Mouse (Mus musculus) liver, embryonic 12.5 days (tissue): ENCODE data around the gene Adamts13. TPM values are rescaled to one million over a fixed set of nuclear protein-coding genes. Genes with fewer than 3 reads are reported as not detected.

Experiments used
- ATAC-seq: fragments of 200-750 bp; cut with Nextera tagmentation; 2 replicates; pipeline ENCODE4 v1.8.0; 2017; ENCODE audit warnings: moderate number of reproducible peaks, mild to moderate bottlenecking, moderate library complexity
- H3K27ac ChIP-seq: fragments of 300-500 bp; sonication (generic); 2 replicates; pipeline ENCODE4 v1.5.1; 2016; ENCODE audit warnings: mild to moderate bottlenecking
- H3K27me3 ChIP-seq: fragments of 300-500 bp; sonication (generic); replicated peaks from 2 replicates; pipeline ENCODE4 v1.6.1; 2016; ENCODE audit warnings: mild to moderate bottlenecking, moderate library complexity
- H3K36me3 ChIP-seq: fragments of 300-500 bp; sonication (generic); 2 replicates; pipeline ENCODE4 v1.6.1; 2016; ENCODE audit warnings: mild to moderate bottlenecking, moderate library complexity
- H3K4me1 ChIP-seq: fragments of 300-500 bp; sonication (generic); 2 replicates; pipeline ENCODE4 v1.6.1; 2016
- H3K4me2 ChIP-seq: fragments of 300-500 bp; sonication (generic); 2 replicates; pipeline ENCODE4 v1.6.1; 2016; ENCODE audit warnings: mild to moderate bottlenecking, moderate library complexity
- H3K4me3 ChIP-seq: fragments of 300-500 bp; sonication (generic); 2 replicates; pipeline ENCODE4 v1.5.1; 2016; ENCODE audit warnings: mild to moderate bottlenecking, moderate library complexity
- H3K9ac ChIP-seq: fragments of 300-500 bp; sonication (generic); 2 replicates; pipeline ENCODE4 v1.6.1; 2016; ENCODE audit warnings: mild to moderate bottlenecking, moderate library complexity
- H3K9me3 ChIP-seq: fragments of 300-500 bp; sonication (generic); replicated peaks from 2 replicates; pipeline ENCODE4 v1.6.1; 2016; ENCODE audit warnings: mild to moderate bottlenecking, moderate library complexity
- WGBS: fragments of 180-500 bp; shearing (Covaris S2); methylation state at CpG from one replicate; pipeline ENCODE4 v1.1.7; 2016; ENCODE audit not compliant: insufficient replicate concordance; 5-methylcytosine and 5-hydroxymethylcytosine counted together
- polyA plus RNA-seq: library from polyadenylated mRNA; unstranded; fragments of >200 nt; fragmentation: Nextera tagmentation; extraction: Ambion mirVana; gene quantifications from 2 replicates; pipeline ENCODE4 v1.2.1, GENCODE M21; 2016

Gene Adamts13
- polyA plus RNA-seq, 1 experiment from 2014 or later = 1.1 TPM

GRCm38 (mm10) chr2:27042131-27042844 is 69.1 kb downstream of the Adamts13 start:
- H3K4me3 ChIP-seq = no peak overlapping the region
- H3K4me2 ChIP-seq = no peak overlapping the region
- peaks cover 4% of the 10 kb centered on the region; the same call in 1 of the 2 replicates for H3K27me3 ChIP-seq
- peaks cover 1% of the 10 kb centered on the region; the same call in 1 of the 2 replicates for H3K4me1 ChIP-seq
- H3K9me3 ChIP-seq = no peaks in the 10 kb centered on the region
- peak; percentile 57; the same call in 1 of the 2 replicates for ATAC-seq
- WGBS = 56% methylated on average over 8 of the region's 8 CpGs
- no peak overlapping the region for H3K9ac ChIP-seq
- no peaks in the 10 kb centered on the region for H3K36me3 ChIP-seq
- no peak overlapping the region for H3K27ac ChIP-seq

DNA sequence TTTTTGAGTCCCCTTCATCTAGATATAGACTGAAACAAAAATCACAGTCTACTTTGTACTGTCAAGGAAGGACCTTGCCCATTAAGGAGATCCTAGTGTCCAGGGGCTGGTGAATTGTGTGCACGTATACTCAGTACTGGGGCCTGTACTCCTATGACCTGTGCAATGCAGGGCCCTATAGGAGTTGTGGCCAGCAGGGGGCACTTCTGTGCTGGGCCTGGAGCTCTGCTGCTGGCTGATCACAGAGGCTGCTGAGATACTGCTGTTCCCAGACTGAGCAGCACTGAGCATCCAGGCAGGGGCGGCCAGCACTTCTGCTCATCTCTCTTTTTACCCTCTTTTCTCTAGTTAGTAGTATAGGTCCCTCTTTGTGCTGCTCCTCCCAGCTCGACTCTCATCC is 70.2 kb downstream of the Adamts13 start:
- Histone ChIP-seq H3K4me1 (no peaks in the 10 kb centered on the region), H3K27ac (no peak overlapping the region), H3K9me3 (no peaks in the 10 kb centered on the region), H3K27me3 (peaks cover 4% of the 10 kb centered on the region; the same call in 1 of the 2 replicates), H3K4me2 (no peak overlapping the region), H3K36me3 (no peaks in the 10 kb centered on the region), H3K4me3 (no peak overlapping the region), H3K9ac (no peak overlapping the region)
- 21% methylated on average over 3 of the region's 3 CpGs for WGBS
- peak; percentile 43 for ATAC-seq

DNA sequence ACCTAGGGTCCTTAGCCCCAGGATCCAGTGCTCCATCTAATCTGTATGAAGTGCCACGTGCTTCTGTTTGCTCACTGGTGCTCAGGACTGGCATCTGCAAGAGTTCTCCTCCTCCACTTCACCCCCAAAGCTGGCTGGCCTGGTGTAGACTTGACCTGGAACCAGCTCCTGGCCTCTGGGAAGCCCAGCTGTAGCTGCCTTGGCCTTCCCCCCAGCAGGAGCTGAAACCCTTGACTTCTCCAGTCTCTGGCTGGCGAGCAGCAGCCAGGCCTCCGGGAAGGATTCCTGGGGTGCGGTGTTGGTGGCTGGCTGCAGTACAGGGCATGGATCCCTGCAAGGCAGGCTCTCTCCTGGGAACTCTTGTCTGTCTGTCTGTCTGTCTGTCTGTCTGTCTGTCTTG is 71.0 kb downstream of the Adamts13 start:
- 70% methylated on average over 4 of the region's 4 CpGs for WGBS
- Histone ChIP-seq H3K4me1 (no peaks in the 10 kb centered on the region), H3K9ac (no peak overlapping the region), H3K4me2 (no peak overlapping the region), H3K27ac (no peak overlapping the region), H3K36me3 (no peaks in the 10 kb centered on the region), H3K9me3 (no peaks in the 10 kb centered on the region), H3K27me3 (peaks cover 4% of the 10 kb centered on the region; the same call in 1 of the 2 replicates), H3K4me3 (no peak overlapping the region)
- ATAC-seq = no peak

GRCm38 (mm10) chr2:27044641-27045040 is 71.4 kb downstream of the Adamts13 start:
- H3K9ac ChIP-seq = no peak overlapping the region
- no peaks in the 10 kb centered on the region for H3K36me3 ChIP-seq
- H3K27ac ChIP-seq = no peak overlapping the region
- H3K4me2 ChIP-seq = no peak overlapping the region
- no peak for ATAC-seq
- no peaks in the 10 kb centered on the region for H3K9me3 ChIP-seq
- 0 out of 2 replicates have a peak, but pooled peaks cover 4% of the 10 kb centered on the region for H3K27me3 ChIP-seq
- WGBS = 61% methylated on average over 3 of the region's 3 CpGs
- H3K4me1 ChIP-seq = 0 out of 2 replicates have a peak, but pooled peaks cover 3% of the 10 kb centered on the region
- H3K4me3 ChIP-seq = no peak overlapping the region

DNA sequence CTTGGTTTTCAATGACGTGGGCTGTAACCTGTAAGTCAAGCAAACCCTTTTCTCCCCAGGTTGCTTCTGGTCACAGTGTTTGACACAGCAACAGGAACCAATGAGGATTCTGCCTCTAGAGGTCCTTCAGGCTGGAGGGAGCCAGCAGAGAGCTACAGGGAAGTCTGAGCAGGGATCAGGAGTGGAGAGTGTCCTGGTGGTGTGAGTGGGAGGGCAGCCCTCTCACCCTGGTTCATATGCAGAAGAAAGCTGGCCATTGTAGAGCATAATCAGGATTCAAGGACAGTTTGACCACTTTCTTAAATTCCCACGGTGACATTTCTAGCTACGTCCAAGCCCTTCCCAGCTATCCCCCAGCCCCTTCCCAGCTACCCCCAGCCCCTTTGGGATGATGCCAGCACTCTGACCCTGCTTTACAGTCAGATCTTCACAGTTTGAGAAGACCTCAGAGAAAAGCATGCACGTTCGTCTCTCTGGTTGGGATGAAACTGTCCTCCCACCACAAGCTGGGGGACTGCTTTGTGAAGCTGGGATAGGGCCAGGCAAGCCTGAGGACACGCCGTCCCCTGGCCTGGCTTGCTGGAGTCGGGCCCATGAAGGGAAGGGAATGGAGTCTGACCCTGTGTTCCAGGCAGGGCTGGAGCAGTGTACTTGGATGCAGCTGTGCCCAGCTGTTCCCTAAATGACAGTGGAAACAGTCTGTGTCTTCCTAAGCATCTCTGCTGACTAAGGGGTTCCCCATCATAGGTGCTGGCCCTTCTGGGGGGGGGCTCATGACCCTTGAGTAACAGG is 73.0 kb downstream of the Adamts13 start:
- WGBS = 60% methylated on average over 8 of the region's 8 CpGs
- H3K4me1 ChIP-seq = 0 out of 2 replicates have a peak, but pooled peaks cover 3% of the 10 kb centered on the region

GRCm38 (mm10) chr2:27049408-27049807 is 76.2 kb downstream of the Adamts13 start:
- Histone ChIP-seq H3K4me2 (no peak overlapping the region), H3K9me3 (no peaks in the 10 kb centered on the region), H3K27ac (no peak overlapping the region), H3K9ac (no peak overlapping the region), H3K36me3 (no peaks in the 10 kb centered on the region), H3K4me3 (no peak overlapping the region), H3K4me1 (0 out of 2 replicates have a peak, but pooled peaks cover 3% of the 10 kb centered on the region), H3K27me3 (no peaks in the 10 kb centered on the region)
- ATAC-seq = no peak
- 50% methylated on average over 6 of the region's 6 CpGs for WGBS

More for the DNA sequence above, 73.0 kb downstream of the Adamts13 start:
- no peak overlapping the region for H3K27ac ChIP-seq
- H3K4me3 ChIP-seq = no peak overlapping the region
- H3K9me3 ChIP-seq = no peaks in the 10 kb centered on the region
- no peak overlapping the region for H3K4me2 ChIP-seq
- no peak overlapping the region for H3K9ac ChIP-seq
- ATAC-seq = no peak
- H3K27me3 ChIP-seq = no peaks in the 10 kb centered on the region
- H3K36me3 ChIP-seq = no peaks in the 10 kb centered on the region

DNA sequence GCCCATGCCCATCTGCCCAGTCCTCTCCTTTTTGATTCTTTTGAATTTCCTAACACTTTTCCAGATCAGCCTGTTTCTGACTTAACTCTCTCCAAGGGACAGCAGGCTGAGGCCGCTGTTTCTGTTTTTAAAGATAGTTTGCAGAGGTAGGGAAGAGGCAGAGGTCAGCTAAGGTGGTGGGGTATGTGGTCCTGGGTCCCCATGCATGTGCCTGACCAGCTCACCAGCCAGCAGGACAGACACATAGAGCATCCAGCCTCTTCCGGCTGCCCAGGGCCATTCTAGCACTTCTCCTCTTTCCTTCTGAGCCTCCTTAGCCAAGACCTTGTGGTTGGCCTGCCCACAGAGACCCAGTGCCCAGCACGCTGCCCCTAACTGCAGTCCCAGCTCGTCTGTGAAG is 85.0 kb downstream of the Adamts13 start:
- WGBS = 39% methylated on average over 4 of the region's 4 CpGs
- Histone ChIP-seq H3K36me3 (no peaks in the 10 kb centered on the region), H3K27ac (no peak overlapping the region), H3K4me3 (no peak overlapping the region), H3K4me2 (no peak overlapping the region), H3K27me3 (no peaks in the 10 kb centered on the region; the same call in 1 of the 2 replicates), H3K9ac (no peak overlapping the region), H3K9me3 (no peaks in the 10 kb centered on the region), H3K4me1 (no peaks in the 10 kb centered on the region)
- no peak for ATAC-seq

DNA sequence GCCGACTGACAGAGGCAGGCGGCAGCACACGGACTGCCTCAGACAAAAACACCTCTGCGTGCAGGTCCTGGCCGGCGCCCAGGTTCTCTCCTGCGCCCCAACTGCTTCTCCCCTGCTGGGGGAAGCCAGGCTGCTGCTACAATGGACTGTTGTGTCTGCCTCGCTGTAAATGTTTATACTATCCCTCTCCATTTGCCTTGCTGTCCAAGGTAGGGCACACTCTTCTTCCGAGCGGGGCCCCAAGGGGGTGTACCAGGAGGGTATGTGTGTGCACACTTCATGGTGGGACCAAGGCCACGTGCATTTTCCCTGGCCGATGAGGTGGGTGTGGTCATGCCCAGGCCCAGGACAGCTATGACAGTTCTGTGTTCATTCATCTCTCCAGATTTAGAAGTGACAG is 85.5 kb downstream of the Adamts13 start:
- H3K27me3 ChIP-seq = no peaks in the 10 kb centered on the region; the same call in 1 of the 2 replicates
- H3K9me3 ChIP-seq = no peaks in the 10 kb centered on the region
- no peak overlapping the region for H3K4me2 ChIP-seq
- no peak overlapping the region for H3K9ac ChIP-seq
- no peaks in the 10 kb centered on the region for H3K36me3 ChIP-seq
- no peaks in the 10 kb centered on the region for H3K4me1 ChIP-seq
- 48% methylated on average over 12 of the region's 12 CpGs for WGBS
- H3K27ac ChIP-seq = no peak overlapping the region
- no peak overlapping the region for H3K4me3 ChIP-seq
- ATAC-seq = no peak

DNA sequence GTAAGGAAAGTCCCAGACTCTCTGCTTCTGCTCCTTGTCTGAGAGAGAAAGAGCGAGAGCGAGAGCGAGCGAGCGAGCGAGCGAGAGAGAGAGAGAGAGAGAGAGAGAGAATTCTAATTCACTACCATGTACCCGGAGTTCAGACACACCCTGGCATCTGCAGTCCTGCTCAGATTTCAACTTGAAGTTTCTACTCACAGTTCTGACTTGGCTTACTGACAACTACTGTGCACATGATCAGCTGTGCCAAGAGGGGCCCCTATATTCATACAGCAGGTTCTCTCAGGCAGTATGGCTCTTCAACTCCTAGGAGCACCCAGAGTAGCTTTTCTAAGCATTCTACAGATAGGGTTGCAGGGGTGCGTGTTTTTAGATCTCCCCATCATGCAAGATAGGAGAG is 86.0 kb downstream of the Adamts13 start:
- Histone ChIP-seq H3K9me3 (no peaks in the 10 kb centered on the region), H3K27me3 (no peaks in the 10 kb centered on the region; the same call in 1 of the 2 replicates), H3K4me3 (no peak overlapping the region), H3K27ac (no peak overlapping the region), H3K4me2 (no peak overlapping the region), H3K4me1 (no peaks in the 10 kb centered on the region), H3K9ac (no peak overlapping the region), H3K36me3 (no peaks in the 10 kb centered on the region)
- WGBS = 76% methylated on average over 9 of the region's 9 CpGs
- no peak for ATAC-seq

Other genes with a start within 250 kb of the Adamts13 start
- gene Abo, start 108.4 kb upstream of the Adamts13 start, polyA plus RNA-seq = not detected in 2 replicates
- gene Surf6, start 70.5 kb upstream of the Adamts13 start, polyA plus RNA-seq = 21.6 and 23.8 TPM in 2 replicates
- 30.0 and 32.1 TPM in 2 replicates for gene Med22, start 62.7 kb upstream of the Adamts13 start, polyA plus RNA-seq
- 560 and 587 TPM in 2 replicates for gene Rpl7a, start 62.7 kb upstream of the Adamts13 start, polyA plus RNA-seq
- gene Surf2, start 57.0 kb upstream of the Adamts13 start, polyA plus RNA-seq = 46.3 and 48.1 TPM in 2 replicates
- 41.6 and 42.5 TPM in 2 replicates for gene Surf1, start 56.9 kb upstream of the Adamts13 start, polyA plus RNA-seq
- 120 and 124 TPM in 2 replicates for gene Surf4, start 39.5 kb upstream of the Adamts13 start, polyA plus RNA-seq
- 0.06 and 0.14 TPM in 2 replicates for gene Stkld1, start 39.4 kb upstream of the Adamts13 start, polyA plus RNA-seq
- gene Rexo4, start 9.0 kb upstream of the Adamts13 start, polyA plus RNA-seq = 33.8 and 35.2 TPM in 2 replicates
- 16.5 and 19.1 TPM in 2 replicates for gene Cacfd1, start 36.5 kb downstream of the Adamts13 start, polyA plus RNA-seq
- gene Slc2a6, start 54.6 kb downstream of the Adamts13 start, polyA plus RNA-seq = 0.31 and 0.36 TPM in 2 replicates
- 0.14 and 0.90 TPM in 2 replicates for gene Mymk, start 98.8 kb downstream of the Adamts13 start, polyA plus RNA-seq
- gene Adamtsl2, start 106.0 kb downstream of the Adamts13 start, polyA plus RNA-seq = 0.77 and 1.3 TPM in 2 replicates
- 0.08 TPM in 1 of 2 replicates, not detected in the other for gene Fam163b, start 169.1 kb downstream of the Adamts13 start, polyA plus RNA-seq
- gene Dbh, start 191.8 kb downstream of the Adamts13 start, polyA plus RNA-seq = 0.05 and 0.12 TPM in 2 replicates